Mouse (Mus musculus) stomach, postnatal 0 days (tissue): Measurements from ENCODE around the gene Morn4.

Source experiments
- CTCF ChIP-seq: IDR thresholded peaks from 2 replicates; pipeline ENCODE4 v1.5.1; 2016; ENCODE audit warnings: antibody characterized with exemption, low read depth, mild to moderate bottlenecking, moderate library complexity
- EP300 ChIP-seq: optimal IDR thresholded peaks from 2 replicates; pipeline ENCODE3; 2016; ENCODE audit warnings: antibody characterized with exemption

- TF ChIP-seq CTCF: no peak
- TF ChIP-seq EP300: no peak
Measured at GRCm38 (mm10) chr19:42061443-42061842, 24.7 kb downstream of the Morn4 start.
